In genomic region chr10:90826939-90827338, GRCm38 (mm10) we compare ENCODE assay signal across 11 mouse cellular contexts.
DNase-seq lines count a peak whose midpoint lies in the region; ATAC-seq lines count a peak whose summit lies in the region.
"Had no signal": no experiment of that assay in that cellular context is flagged by ENCODE, and none has a peak within 500 bp of the region (broad histone marks: within the 10 kb centered on the region; RNA-seq: fewer than 3 reads in every experiment).

No protein-coding gene starts in this region.

- H3K27ac ChIP-seq in intestine, embryonic 14.5 days (ENCODE audit: low read depth): no peak overlapping the region
- no peak overlapping the region for H3K27ac ChIP-seq in intestine, embryonic 15.5 days
- no peak overlapping the region for H3K27ac ChIP-seq in embryonic facial prominence, embryonic 14.5 days (replicated peaks; ENCODE audit: low read depth, low read length)
- H3K27ac ChIP-seq: embryonic facial prominence, embryonic 12.5 days; lung, embryonic 15.5 days had no signal

- DNase-seq in intestine, embryonic 14.5 days (ENCODE audit: low spot score): peak; percentile 72
- DNase-seq in 3T3-L1 (ENCODE audit: low read depth, low spot score) (peak; percentile 27), 416B (ENCODE audit: low read depth) (peak; percentile 5)
- peak; percentile 69 for DNase-seq in embryonic facial prominence, embryonic 14.5 days (ENCODE audit: low spot score)
- DNase-seq in yolk sac, embryonic 10.5 days (ENCODE audit: low spot score): no peak
- DNase-seq in right cerebral cortex, postnatal 14 days: no peak
- DNase-seq: thymus, postnatal 36 days had no signal

- H3K36me3 ChIP-seq in intestine, embryonic 14.5 days (ENCODE audit: control insufficient read depth, insufficient read depth, low read length): no peaks in the 10 kb centered on the region
- no peaks in the 10 kb centered on the region for H3K36me3 ChIP-seq in intestine, embryonic 15.5 days
- no peaks in the 10 kb centered on the region for H3K36me3 ChIP-seq in embryonic facial prominence, embryonic 14.5 days (ENCODE audit: control insufficient read depth, insufficient read depth, low read length)
- H3K36me3 ChIP-seq: embryonic facial prominence, embryonic 12.5 days; hindbrain, embryonic 13.5 days; lung, embryonic 15.5 days had no signal

- H3K9ac ChIP-seq in intestine, embryonic 14.5 days (ENCODE audit: low read length): no peak overlapping the region
- no peak overlapping the region for H3K9ac ChIP-seq in intestine, embryonic 15.5 days
- no peak overlapping the region for H3K9ac ChIP-seq in embryonic facial prominence, embryonic 14.5 days (ENCODE audit: low read depth, low read length)
- H3K9ac ChIP-seq: embryonic facial prominence, embryonic 12.5 days; hindbrain, embryonic 13.5 days; lung, embryonic 15.5 days had no signal

- no peaks in the 10 kb centered on the region for H3K4me1 ChIP-seq in intestine, embryonic 14.5 days (replicated peaks; ENCODE audit: control insufficient read depth, insufficient read depth, low read length)
- 0 out of 2 replicates have a peak, but pooled peaks cover 7% of the 10 kb centered on the region for H3K4me1 ChIP-seq in intestine, embryonic 15.5 days (replicated peaks)
- no peaks in the 10 kb centered on the region for H3K4me1 ChIP-seq in embryonic facial prominence, embryonic 14.5 days (ENCODE audit: control insufficient read depth, insufficient read depth, low read length)

- no peak overlapping the region for H3K4me2 ChIP-seq in intestine, embryonic 14.5 days (ENCODE audit: low read length)
- no peak overlapping the region for H3K4me2 ChIP-seq in intestine, embryonic 15.5 days (replicated peaks)
- H3K4me2 ChIP-seq in embryonic facial prominence, embryonic 14.5 days (ENCODE audit: low read depth, low read length): no peak overlapping the region
- H3K4me2 ChIP-seq: embryonic facial prominence, embryonic 12.5 days; hindbrain, embryonic 13.5 days; lung, embryonic 15.5 days had no signal

- H3K27me3 ChIP-seq in intestine, embryonic 14.5 days (replicated peaks; ENCODE audit: control insufficient read depth, insufficient read depth, low read length): peaks cover 60% of the 10 kb centered on the region
- H3K27me3 ChIP-seq in intestine, embryonic 15.5 days (replicated peaks): peaks cover 52% of the 10 kb centered on the region
- peaks cover 59% of the 10 kb centered on the region for H3K27me3 ChIP-seq in embryonic facial prominence, embryonic 14.5 days (replicated peaks; ENCODE audit: control insufficient read depth, insufficient read depth, low read length)

- H3K9me3 ChIP-seq in intestine, embryonic 14.5 days (ENCODE audit: control insufficient read depth, low read length): no peaks in the 10 kb centered on the region
- no peaks in the 10 kb centered on the region for H3K9me3 ChIP-seq in intestine, embryonic 15.5 days
- no peaks in the 10 kb centered on the region for H3K9me3 ChIP-seq in embryonic facial prominence, embryonic 14.5 days (ENCODE audit: control insufficient read depth, low read length)
- H3K9me3 ChIP-seq: embryonic facial prominence, embryonic 12.5 days; hindbrain, embryonic 13.5 days; lung, embryonic 15.5 days had no signal

- WGBS in intestine, embryonic 14.5 days: 22% methylated on average over 4 of the region's 4 CpGs
- 26% methylated on average over 4 of the region's 4 CpGs for WGBS in intestine, embryonic 15.5 days
- 23% methylated on average over 4 of the region's 4 CpGs for WGBS in embryonic facial prominence, embryonic 14.5 days

- H3K4me3 ChIP-seq in intestine, embryonic 14.5 days (ENCODE audit: low read depth, low read length): no peak overlapping the region
- H3K4me3 ChIP-seq in intestine, embryonic 15.5 days (replicated peaks): no peak overlapping the region
- H3K4me3 ChIP-seq in embryonic facial prominence, embryonic 14.5 days (ENCODE audit: low read depth, low read length): no peak overlapping the region
- H3K4me3 ChIP-seq: embryonic facial prominence, embryonic 12.5 days; hindbrain, embryonic 13.5 days; lung, embryonic 15.5 days had no signal

- no peak for ATAC-seq in intestine, embryonic 14.5 days (replicated peaks; ENCODE audit: low FRiP score, low TSS enrichment, low read depth)
- ATAC-seq in intestine, embryonic 15.5 days: no peak
- no peak for ATAC-seq in embryonic facial prominence, embryonic 14.5 days (ENCODE audit: low read depth)

Comparison
In these comparisons a context has a peak if more than half of its experiments do, and no peak if none do; other contexts are left out.
1. DNase-seq: peak in intestine, embryonic 14.5 days (single experiment), 3T3-L1 (single experiment), 416B (single experiment) and embryonic facial prominence, embryonic 14.5 days (single experiment); none in yolk sac, embryonic 10.5 days (single experiment) and right cerebral cortex, postnatal 14 days (single experiment).